Mouse (Mus musculus) lung, adult 2 months (tissue): ENCODE results near the gene Ptp4a2.

Source experiments
- CTCF ChIP-seq: fragments of 200-500 bp; IDR thresholded peaks from 2 replicates; pipeline ENCODE4 v1.5.1; 2011; ENCODE audit warnings: mild to moderate bottlenecking, low read length, control low read depth; ENCODE audit not compliant: insufficient read depth
- POLR2A ChIP-seq: fragments of 200-500 bp; IDR thresholded peaks from 2 replicates; pipeline ENCODE4 v1.6.1; 2011; ENCODE audit warnings: low read depth, mild to moderate bottlenecking, control low read depth, low read length, borderline replicate concordance; ENCODE audit errors: extremely low read depth

- no peak for TF ChIP-seq POLR2A
- no peak for TF ChIP-seq CTCF
These were observed 21.4 kb upstream of the Ptp4a2 start for GRCm38 (mm10) chr4:129789635-129790034.
